Mouse (Mus musculus) T-helper 17 cell (primary cell): ENCODE measurements at regions not wholly inside any gene's neighbourhood (a gene's known extent, or its start where the extent isn't known, plus 50 kb on each side); places are given as distances from the start of the nearest gene placed in this dataset.

ENCODE experiments used
- in situ Hi-C, 2 experiments: fragments of 300-600 bp; cut with MboI, MseI; formaldehyde crosslinking; loops; 1 replicate in 1 of 2; 2 replicates in 1 of 2; pipeline ENCODE4 v1.15.1; 2025; ENCODE audit warnings: high pct_unique_total_duplicates in 2 of 2

DNA sequence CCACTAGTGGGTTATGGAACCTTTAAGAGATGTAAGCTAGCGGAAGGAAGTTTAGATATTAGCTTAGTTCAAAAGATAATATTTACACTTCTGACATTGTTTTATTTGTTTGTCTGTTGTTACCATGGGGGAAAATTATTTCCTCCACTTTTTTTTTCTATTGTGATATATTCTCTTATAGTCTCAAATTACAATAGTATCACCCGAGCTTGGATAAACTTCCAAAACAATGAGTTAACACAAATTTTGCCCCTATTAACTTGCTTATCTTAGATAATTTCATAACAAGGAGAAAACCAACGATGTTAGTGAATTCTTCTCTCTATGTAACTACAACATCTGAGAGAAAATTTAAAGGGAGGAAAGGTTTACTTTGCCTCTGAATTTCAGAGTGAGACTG, 1350.1 kb downstream of the Cdh8 start:
- in situ Hi-C loops = loop anchor here in 1 of 2 experiments (10.0 kb wide), 1 partner anchor 969 kb away; no protein-coding TSS in a partner anchor

DNA sequence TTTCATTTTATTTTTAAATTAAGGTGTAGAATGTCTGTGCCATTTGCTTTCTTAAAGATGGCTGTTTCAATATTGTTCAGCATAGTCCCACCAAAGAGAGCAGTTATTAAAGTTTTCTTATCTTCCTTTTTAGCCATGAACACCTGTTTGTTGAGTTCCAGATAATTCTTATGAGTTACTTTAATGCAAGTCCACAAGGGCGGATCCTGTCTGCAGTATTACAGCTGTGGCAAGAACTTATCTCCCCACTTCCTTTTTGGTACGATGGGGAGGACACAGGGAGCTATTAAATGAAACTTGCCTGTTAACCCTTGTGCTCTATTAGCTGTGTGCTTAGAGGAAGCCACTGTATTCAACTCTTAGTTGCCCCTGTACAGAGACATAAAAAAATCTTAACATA, 1350.9 kb downstream of the Cdh8 start:
- in situ Hi-C loops = loop anchor here in 1 of 2 experiments (10.0 kb wide), 1 partner anchor 969 kb away; no protein-coding TSS in a partner anchor

DNA sequence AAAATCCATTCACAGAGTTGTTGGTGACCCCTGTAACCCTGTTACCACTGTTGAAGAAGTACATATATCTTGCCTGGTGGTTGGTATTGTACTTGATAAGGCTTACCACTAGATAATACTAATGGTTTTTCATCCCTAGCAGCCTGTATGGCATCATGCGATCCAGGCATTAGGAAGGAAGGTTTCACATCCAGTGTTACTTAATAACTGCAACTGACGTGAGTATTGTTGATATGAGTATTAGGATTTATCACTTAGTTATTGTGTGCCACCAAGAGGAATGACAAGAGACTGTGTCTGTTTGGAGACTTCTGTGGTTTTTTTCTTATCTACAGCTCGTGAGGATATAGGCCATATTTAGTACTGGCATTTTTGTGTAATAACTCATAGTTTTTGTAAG, 1354.5 kb downstream of the Cdh8 start:
- in situ Hi-C loops = loop anchor here in 1 of 2 experiments (10.0 kb wide), 1 partner anchor 973 kb away; no protein-coding TSS in a partner anchor

DNA sequence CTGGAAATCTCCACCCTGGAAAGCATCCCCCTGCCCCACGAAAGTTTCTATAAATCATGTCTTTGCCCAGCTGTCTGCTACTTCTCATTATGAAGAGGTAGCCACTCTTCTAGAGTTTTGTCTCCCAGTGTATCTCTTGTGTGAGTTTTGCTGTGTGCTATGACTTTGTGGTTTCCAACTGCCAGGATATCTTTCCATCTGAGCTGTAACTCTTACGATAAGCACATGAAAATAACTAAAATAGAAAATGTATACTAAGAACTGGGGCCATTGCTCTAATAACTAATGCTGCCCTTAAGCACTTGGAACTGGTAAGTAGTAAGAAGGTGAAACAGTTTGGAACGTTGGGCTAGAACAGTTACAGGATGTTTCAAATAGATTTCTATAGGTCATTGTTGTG, 1362.6 kb downstream of the Cdh8 start:
- in situ Hi-C loops = no loop called here

DNA sequence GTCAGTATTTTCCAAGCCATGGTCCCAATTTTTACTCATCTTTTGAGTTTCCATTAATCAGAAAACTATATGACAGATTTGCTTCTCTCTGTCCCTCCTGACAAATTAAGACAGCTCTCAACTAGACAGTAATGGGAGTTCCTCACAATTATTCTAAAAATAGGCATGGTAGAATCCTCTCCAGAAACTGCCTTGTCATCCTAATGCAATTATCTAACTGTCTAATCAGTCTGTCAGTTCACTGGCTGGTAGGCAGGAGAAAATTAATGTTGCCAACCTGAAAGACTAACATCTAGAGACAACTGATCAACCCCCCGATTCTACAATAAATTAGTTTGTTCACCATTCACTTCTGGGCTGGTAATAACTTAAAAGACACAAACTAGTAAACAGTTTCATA, 1399.7 kb downstream of the Cdh8 start:
- in situ Hi-C loops = no loop called here
